Mouse (Mus musculus): ENCODE results near the gene Fank1. TPM values are rescaled to one million over a fixed set of nuclear protein-coding genes. Genes with fewer than 3 reads are reported as not detected.

Gene Fank1
- polyA plus RNA-seq, 1 experiment from 2014 or later = 3.8 TPM

DNA sequence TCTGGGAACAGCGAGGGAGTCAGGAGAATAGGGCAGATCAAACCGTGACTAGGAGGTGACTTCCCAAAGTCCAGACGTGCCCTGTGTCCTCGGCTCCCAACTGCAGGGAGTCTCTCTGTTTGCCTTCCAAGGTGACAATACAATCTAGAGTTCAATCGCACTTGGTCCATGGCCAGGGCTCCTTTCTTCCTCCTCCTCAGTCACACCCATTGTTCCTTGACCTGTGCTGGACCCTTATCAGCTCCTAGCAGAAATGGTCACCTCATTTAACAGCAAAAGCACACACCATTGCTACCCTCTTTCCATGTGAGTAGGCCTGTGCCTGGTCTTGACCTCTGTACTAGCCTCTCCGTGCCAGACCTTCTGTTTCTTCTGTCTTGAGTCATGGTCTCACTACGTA is 144.1 kb downstream of the Fank1 start:
- Histone ChIP-seq H3K9ac (replicated peaks) (no peak overlapping the region), H3K36me3 (no peaks in the 10 kb centered on the region), H3K4me2 (replicated peaks) (no peak overlapping the region), H3K4me1 (replicated peaks) (peaks cover 5% of the 10 kb centered on the region; the same call in 1 of the 2 replicates), H3K9me3 (no peaks in the 10 kb centered on the region), H3K4me3 (replicated peaks) (no peak overlapping the region), H3K27ac (no peak overlapping the region), H3K27me3 (no peaks in the 10 kb centered on the region)
- ATAC-seq = no peak
- 90% methylated on average over 7 of the region's 7 CpGs for WGBS

DNA sequence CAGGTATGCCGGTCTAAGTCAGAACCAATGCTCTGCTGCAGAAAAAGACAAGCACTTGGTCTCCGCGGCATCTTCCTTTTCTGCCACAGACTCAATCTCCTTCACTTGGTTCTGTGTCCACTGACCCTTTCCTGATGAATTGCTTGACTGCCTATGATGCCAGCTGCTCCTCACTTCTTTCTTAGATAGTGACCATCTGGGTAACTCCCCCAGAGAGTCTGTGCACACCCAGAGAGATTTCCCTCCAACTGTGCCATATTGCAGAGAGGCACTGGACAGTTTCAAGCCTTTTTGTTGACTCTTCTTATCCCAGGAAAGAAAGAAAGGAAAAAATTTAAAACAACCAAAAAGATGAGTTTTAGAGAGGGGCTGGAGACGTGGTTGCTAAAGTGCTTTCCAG is 144.6 kb downstream of the Fank1 start:
- Histone ChIP-seq H3K27me3 (no peaks in the 10 kb centered on the region), H3K36me3 (no peaks in the 10 kb centered on the region), H3K9me3 (no peaks in the 10 kb centered on the region), H3K4me3 (replicated peaks) (no peak overlapping the region), H3K4me2 (replicated peaks) (no peak overlapping the region), H3K4me1 (replicated peaks) (peaks cover 5% of the 10 kb centered on the region; the same call in 1 of the 2 replicates), H3K9ac (replicated peaks) (no peak overlapping the region), H3K27ac (no peak overlapping the region)
- 94% methylated on average over 4 of the region's 4 CpGs for WGBS
- no peak for ATAC-seq

DNA sequence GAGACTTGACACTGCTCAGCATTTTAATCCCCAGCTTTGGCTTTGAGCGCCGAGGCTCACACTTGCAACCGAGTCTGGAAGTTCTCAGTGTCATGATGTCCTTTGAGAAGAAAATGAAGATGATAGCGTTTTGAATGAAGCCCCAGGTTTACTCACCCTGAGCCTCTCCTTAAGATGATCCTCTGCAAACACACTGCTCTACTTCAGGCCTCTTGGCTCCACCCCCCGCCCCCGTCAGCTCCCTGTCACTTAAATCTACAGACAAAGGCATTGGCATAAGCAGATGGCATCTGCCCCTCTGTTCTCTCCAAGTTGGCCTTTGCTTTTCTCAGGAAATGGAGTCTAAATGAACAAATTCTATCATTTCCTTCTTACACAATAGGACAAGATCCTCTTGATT is 147.3 kb downstream of the Fank1 start:
- Histone ChIP-seq H3K27me3 (no peaks in the 10 kb centered on the region), H3K4me1 (replicated peaks) (peaks cover 5% of the 10 kb centered on the region; the same call in 1 of the 2 replicates), H3K36me3 (no peaks in the 10 kb centered on the region), H3K9me3 (no peaks in the 10 kb centered on the region), H3K27ac (no peak overlapping the region), H3K4me3 (replicated peaks) (no peak overlapping the region), H3K9ac (replicated peaks) (no peak overlapping the region), H3K4me2 (replicated peaks) (no peak overlapping the region)
- no peak for ATAC-seq
- 58% methylated on average over 6 of the region's 6 CpGs for WGBS

DNA sequence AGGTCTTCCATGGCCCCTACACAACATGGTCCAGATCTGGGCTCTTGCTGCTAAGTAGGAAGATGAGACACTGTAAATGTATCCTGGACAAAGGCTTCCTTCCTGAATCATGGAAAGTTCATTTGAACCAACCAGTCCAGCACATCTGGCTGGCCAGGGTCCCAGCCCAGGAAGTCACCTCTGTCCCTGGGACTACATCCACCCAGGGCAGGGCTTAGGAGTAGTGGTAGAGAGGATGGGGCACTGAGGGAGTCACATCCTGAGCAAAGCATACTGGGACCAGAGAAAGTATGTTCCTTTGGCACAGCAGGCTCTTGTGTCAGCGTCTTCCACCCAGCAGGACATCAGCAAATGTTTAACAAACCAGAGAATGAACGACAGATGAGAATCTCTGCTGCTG is 149.1 kb downstream of the Fank1 start:
- ATAC-seq = no peak
- 57% methylated on average over 2 of the region's 2 CpGs for WGBS
- no peaks in the 10 kb centered on the region for H3K27me3 ChIP-seq

DNA sequence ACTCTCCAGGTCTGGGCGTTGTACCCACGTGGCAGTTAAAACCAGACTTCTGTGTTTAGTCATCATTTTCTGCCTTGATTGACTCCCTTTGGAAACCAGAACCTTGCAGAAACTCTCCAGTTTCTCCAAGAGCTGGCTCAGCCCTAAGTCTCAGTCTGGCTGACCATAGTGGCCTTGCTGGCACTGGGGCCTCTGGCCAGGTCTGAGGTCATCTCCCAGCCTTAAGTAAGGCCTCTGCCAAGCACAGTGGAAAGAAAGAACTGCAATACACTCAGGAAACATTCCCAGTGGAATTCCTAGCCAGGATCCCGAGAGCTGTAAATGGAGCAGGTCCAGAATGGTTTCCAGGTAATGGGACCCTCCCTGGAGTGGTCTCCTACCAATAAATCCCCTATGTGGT is 152.3 kb downstream of the Fank1 start:
- H3K27ac ChIP-seq = no peak overlapping the region
- H3K4me1 ChIP-seq (replicated peaks) = peaks cover 11% of the 10 kb centered on the region; the same call in 1 of the 2 replicates
- H3K36me3 ChIP-seq = no peaks in the 10 kb centered on the region
- WGBS = 91% methylated on average over 3 of the region's 3 CpGs
- no peak overlapping the region for H3K9ac ChIP-seq (replicated peaks)
- no peak overlapping the region for H3K4me2 ChIP-seq (replicated peaks)
- no peaks in the 10 kb centered on the region for H3K27me3 ChIP-seq
- ATAC-seq = no peak
- no peak overlapping the region for H3K4me3 ChIP-seq (replicated peaks)
- H3K9me3 ChIP-seq = no peaks in the 10 kb centered on the region

More for the DNA sequence above, 149.1 kb downstream of the Fank1 start:
- no peaks in the 10 kb centered on the region for H3K9me3 ChIP-seq
- no peaks in the 10 kb centered on the region for H3K36me3 ChIP-seq
- H3K27ac ChIP-seq = no peak overlapping the region
- H3K4me2 ChIP-seq (replicated peaks) = no peak overlapping the region
- H3K4me3 ChIP-seq (replicated peaks) = no peak overlapping the region
- peaks cover 5% of the 10 kb centered on the region; the same call in 1 of the 2 replicates for H3K4me1 ChIP-seq (replicated peaks)
- no peak overlapping the region for H3K9ac ChIP-seq (replicated peaks)

Other genes starting within 250 kb of the Fank1 start
- gene Tex36, start 174.7 kb upstream of the Fank1 start, polyA plus RNA-seq (2015; fragmentation: Nextera tagmentation; extraction: Ambion mirVana) = 0.16 TPM in 1 of 2 replicates, not detected in the other
- gene Edrf1, start 139.3 kb upstream of the Fank1 start, polyA plus RNA-seq (2015; fragmentation: Nextera tagmentation; extraction: Ambion mirVana) = 22.1 and 25.7 TPM in 2 replicates
- gene Mmp21, start 96.8 kb upstream of the Fank1 start, polyA plus RNA-seq (2015; fragmentation: Nextera tagmentation; extraction: Ambion mirVana) = 0.17 TPM in 2 replicates
- gene Bccip, start 67.5 kb upstream of the Fank1 start, polyA plus RNA-seq (2015; fragmentation: Nextera tagmentation; extraction: Ambion mirVana) = 110 TPM in 2 replicates
- gene Uros, start 66.8 kb upstream of the Fank1 start, polyA plus RNA-seq (2015; fragmentation: Nextera tagmentation; extraction: Ambion mirVana) = 58.6 and 59.0 TPM in 2 replicates
- gene Dhx32, start 5.9 kb downstream of the Fank1 start, polyA plus RNA-seq (2015; fragmentation: Nextera tagmentation; extraction: Ambion mirVana) = 45.8 and 46.9 TPM in 2 replicates